Mouse (Mus musculus): ENCODE results near the gene Abcc1. TPM values are rescaled to one million over a fixed set of nuclear protein-coding genes. Genes with fewer than 3 reads are reported as not detected.
A peak's percentile ranks its signal among the peaks of the same experiment; 100 is the strongest.

Gene Abcc1
- total and polyA plus RNA-seq, 3 experiments = 30.2 to 49.7 (median 37.4) TPM

DNA sequence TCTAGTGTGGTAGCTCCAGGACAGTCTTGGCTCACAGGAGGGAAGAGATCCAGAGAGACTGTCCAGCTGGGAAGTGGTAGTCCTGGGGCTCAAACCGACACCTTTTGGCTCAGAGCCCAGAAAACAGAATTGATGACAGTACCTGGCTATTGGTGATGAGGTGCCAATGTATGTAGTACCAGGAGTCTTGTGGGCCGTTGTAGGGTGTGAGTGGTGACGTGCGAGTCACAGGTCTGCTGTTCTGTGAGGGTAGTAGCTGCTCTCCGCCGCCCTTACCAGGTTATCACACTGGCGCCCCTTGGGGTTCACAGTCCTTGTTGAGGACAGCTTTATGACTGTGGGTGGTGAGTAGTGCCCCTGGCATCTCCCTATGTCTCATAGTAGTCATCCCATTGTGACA, 77.2 kb downstream of the Abcc1 start:
- Histone ChIP-seq H3K4me2 (ENCODE audit: insufficient read depth, low read depth, poor library complexity, severe bottlenecking) (no peak overlapping the region), H3K27ac (ENCODE audit: insufficient read depth, low read depth) (no peak overlapping the region), H3K36me3 (replicated peaks in 1 of 2; ENCODE audit: control insufficient read depth in 1 of 2, insufficient read depth in 1 of 2, low read length in 1 of 2) (peaks cover 44 to 85% of the 10 kb centered on the region in 2 experiments), H3K9me3 (replicated peaks; ENCODE audit: low read length) (no peaks in the 10 kb centered on the region), H3K27me3 (replicated peaks) (no peaks in the 10 kb centered on the region), H3K4me3 (replicated peaks in 1 of 3; ENCODE audit: low read depth in 2 of 3, low read length in 2 of 3, poor library complexity in 1 of 3) (no peak overlapping the region), H3K4me1 (ENCODE audit: control insufficient read depth in 1 of 2, insufficient read depth in 2 of 2) (peaks cover 0 to 26% of the 10 kb centered on the region in 2 experiments; a peak in 3 of 4 replicates), H3K79me2 (replicated peaks; ENCODE audit: control insufficient read depth, extremely low read depth, insufficient read depth, poor library complexity, severe bottlenecking) (no peaks in the 10 kb centered on the region), H3K9ac (ENCODE audit: insufficient read depth, low read depth) (no peak overlapping the region)
- in situ Hi-C loops (cut with MboI; ENCODE audit: low pct_ligation_motif_present, low pct_unique_long_range_greater_than_20kb, low sequenced_read_pairs) = no loop called here
- TF ChIP-seq JUND (conservative IDR thresholded peaks at IDR 0.05; ENCODE audit: low read depth, low read length) (no peak), USF2 (conservative IDR thresholded peaks at IDR 0.05; ENCODE audit: low read depth, low read length) (no peak), MEF2A (IDR thresholded peaks at IDR 0.05; ENCODE audit: borderline replicate concordance, low read depth, low read length) (no peak), UBTF (IDR thresholded peaks at IDR 0.05; ENCODE audit: low read depth, low read length) (no peak), EP300 (IDR thresholded peaks at IDR 0.05; ENCODE audit: low read length) (no peak), ZMIZ1 (IDR thresholded peaks at IDR 0.05; ENCODE audit: low read depth, low read length) (no peak), ZC3H11A (IDR thresholded peaks at IDR 0.05; ENCODE audit: low read depth, low read length) (no peak), HCFC1 (IDR thresholded peaks at IDR 0.05; ENCODE audit: low read depth, low read length) (no peak), MXI1 (IDR thresholded peaks at IDR 0.05; ENCODE audit: low read depth, low read length) (no peak), SIN3A (IDR thresholded peaks at IDR 0.05; ENCODE audit: low read length) (no peak), SMC3 (IDR thresholded peaks at IDR 0.05; ENCODE audit: low read depth, low read length) (no peak)
- dilution Hi-C loops (cut with MboI; ENCODE audit: extremely low pct_ligation_motif_present, extremely low pct_unique_long_range_greater_than_20kb, low sequenced_read_pairs) = no loop called here
- no peak for DNase-seq (ENCODE audit: extremely low read depth)

- H3K9me3 ChIP-seq (replicated peaks; ENCODE audit: low read length) = no peaks in the 10 kb centered on the region
- no peak overlapping the region for H3K9ac ChIP-seq (ENCODE audit: insufficient read depth, low read depth)
- peak; percentile 75 for DNase-seq (ENCODE audit: extremely low read depth)
- no peaks in the 10 kb centered on the region for H3K79me2 ChIP-seq (replicated peaks; ENCODE audit: control insufficient read depth, extremely low read depth, insufficient read depth, poor library complexity, severe bottlenecking)
- dilution Hi-C loops (cut with MboI; ENCODE audit: extremely low pct_ligation_motif_present, extremely low pct_unique_long_range_greater_than_20kb, low sequenced_read_pairs) = no loop called here
- in situ Hi-C loops (cut with MboI; ENCODE audit: low pct_ligation_motif_present, low pct_unique_long_range_greater_than_20kb, low sequenced_read_pairs) = no loop called here
- no peak overlapping the region for H3K4me2 ChIP-seq (ENCODE audit: insufficient read depth, low read depth, poor library complexity, severe bottlenecking)
- no peaks in the 10 kb centered on the region for H3K27me3 ChIP-seq (replicated peaks)
- no peak overlapping the region for H3K4me3 ChIP-seq (replicated peaks in 1 of 3; ENCODE audit: low read depth in 2 of 3, low read length in 2 of 3, poor library complexity in 1 of 3)
- H3K27ac ChIP-seq (ENCODE audit: insufficient read depth, low read depth) = no peak overlapping the region
- H3K4me1 ChIP-seq (ENCODE audit: control insufficient read depth in 1 of 2, insufficient read depth in 2 of 2) = peaks cover 0 to 32% of the 10 kb centered on the region in 2 experiments; a peak in 3 of 4 replicates
- TF ChIP-seq ZKSCAN1 (IDR thresholded peaks at IDR 0.05; ENCODE audit: borderline replicate concordance, low read depth, low read length) (no peak), MAFK (IDR thresholded peaks at IDR 0.05; ENCODE audit: insufficient replicate concordance, low read length) (no peak), BHLHE40 (IDR thresholded peaks at IDR 0.05; ENCODE audit: low read depth, low read length) (0 out of 2 replicates have a peak, but pooled peaks have one; percentile 13)
- H3K36me3 ChIP-seq (replicated peaks in 1 of 2; ENCODE audit: control insufficient read depth in 1 of 2, insufficient read depth in 1 of 2, low read length in 1 of 2) = peaks cover 47 to 86% of the 10 kb centered on the region in 2 experiments
Observed at GRCm38 (mm10) chr16:14439081-14439480, 77.7 kb downstream of the Abcc1 start.
